In genomic region chr13:99303846-99304245, GRCm38 (mm10) we compare ENCODE assay signal across 10 mouse cellular contexts. TPM values are rescaled to one million over a fixed set of nuclear protein-coding genes. Genes with fewer than 3 reads are reported as not detected.
DNase-seq lines count a peak whose midpoint lies in the region; ATAC-seq and TF ChIP-seq lines count a peak whose summit lies in the region.
"Had no signal": no experiment of that assay in that cellular context is flagged by ENCODE, and none has a peak within 500 bp of the region (broad histone marks: within the 10 kb centered on the region; RNA-seq: fewer than 3 reads in every experiment).

No protein-coding gene starts in this region.

- TF ChIP-seq POLR2A in brain, embryonic 14.5 days (IDR thresholded peaks at IDR 0.05; ENCODE audit: borderline replicate concordance, extremely low read depth, insufficient read depth, insufficient read length, poor library complexity, severe bottlenecking) = no peak

- WGBS in hindbrain, postnatal 0 days = 38% methylated on average over 5 of the region's 5 CpGs
- WGBS in hindbrain, embryonic 12.5 days = 71% methylated on average over 5 of the region's 5 CpGs

- H3K27ac ChIP-seq in hindbrain, postnatal 0 days = no peak overlapping the region
- H3K27ac ChIP-seq in hindbrain, embryonic 12.5 days = no peak overlapping the region
- H3K27ac ChIP-seq: limb, embryonic 12.5 days had no signal

- no peak overlapping the region for H3K4me3 ChIP-seq in hindbrain, postnatal 0 days (ENCODE audit: low read length)
- H3K4me3 ChIP-seq in hindbrain, embryonic 12.5 days = no peak overlapping the region
- H3K4me3 ChIP-seq: erythroblast, embryonic 14.5 days; limb, embryonic 12.5 days had no signal

- no peaks in the 10 kb centered on the region for H3K9me3 ChIP-seq in hindbrain, postnatal 0 days (ENCODE audit: low read length)
- H3K9me3 ChIP-seq in hindbrain, embryonic 12.5 days (replicated peaks) = no peaks in the 10 kb centered on the region
- H3K9me3 ChIP-seq: limb, embryonic 12.5 days had no signal

- no peaks in the 10 kb centered on the region for H3K36me3 ChIP-seq in hindbrain, postnatal 0 days (ENCODE audit: insufficient read depth, low read length)
- H3K36me3 ChIP-seq in hindbrain, embryonic 12.5 days = no peaks in the 10 kb centered on the region
- H3K36me3 ChIP-seq: limb, embryonic 12.5 days had no signal

- ATAC-seq in hindbrain, postnatal 0 days = no peak
- ATAC-seq in hindbrain, embryonic 12.5 days (ENCODE audit: low FRiP score) = no peak
- no peak for ATAC-seq in megakaryocyte-erythroid progenitor cell, adult 5-6 weeks (replicated peaks; ENCODE audit: low FRiP score, low TSS enrichment, poor library complexity, severe bottlenecking)
- ATAC-seq: intestine, embryonic 16.5 days had no signal

- H3K27me3 ChIP-seq in hindbrain, postnatal 0 days (ENCODE audit: insufficient read depth, low read length) = no peaks in the 10 kb centered on the region
- H3K27me3 ChIP-seq in hindbrain, embryonic 12.5 days = no peaks in the 10 kb centered on the region
- H3K27me3 ChIP-seq: limb, embryonic 12.5 days had no signal

- H3K4me2 ChIP-seq in hindbrain, postnatal 0 days (ENCODE audit: low read depth, low read length) = no peak overlapping the region
- H3K4me2 ChIP-seq in hindbrain, embryonic 12.5 days (replicated peaks) = no peak overlapping the region
- H3K4me2 ChIP-seq: limb, embryonic 12.5 days had no signal

- DNase-seq in hindbrain, postnatal 0 days (ENCODE audit: low spot score) = peak; percentile 56
- DNase-seq in brain, embryonic 14.5 days (ENCODE audit: low read depth) = peak; percentile 62
- DNase-seq in frontal cortex, postnatal 36 days (ENCODE audit: low spot score in 2 of 2) = peak; percentile 40 to 83
- peak; percentile 70 for DNase-seq in right cerebral cortex, adult 18-20 months
- DNase-seq in Muller cell, postnatal 12 days (ENCODE audit: inconsistent ontology term) = no peak

- H3K4me1 ChIP-seq in hindbrain, postnatal 0 days (ENCODE audit: insufficient read depth, low read length) = 0 out of 2 replicates have a peak, but pooled peaks cover 7% of the 10 kb centered on the region
- no peaks in the 10 kb centered on the region for H3K4me1 ChIP-seq in hindbrain, embryonic 12.5 days

- no peak for TF ChIP-seq CTCF in hindbrain, postnatal 0 days (IDR thresholded peaks at IDR 0.05; ENCODE audit: low read depth)
- no peak for TF ChIP-seq CTCF in brain, embryonic 14.5 days (IDR thresholded peaks at IDR 0.05; ENCODE audit: borderline replicate concordance, extremely low read depth, insufficient read depth, insufficient read length)

- H3K9ac ChIP-seq in hindbrain, postnatal 0 days (replicated peaks; ENCODE audit: low read length) = no peak overlapping the region
- H3K9ac ChIP-seq in hindbrain, embryonic 12.5 days = no peak overlapping the region
- H3K9ac ChIP-seq: limb, embryonic 12.5 days had no signal

RNA-seq across cellular contexts. Expression of gene Ptcd2, which starts 40.7 kb away (rescaled TPM):
- 29.3 and 38.2 TPM in 2 replicates for total RNA-seq in hindbrain, postnatal 0 days (2014; rRNA removed)
- polyA plus RNA-seq in hindbrain, postnatal 0 days (2015; fragmentation: Nextera tagmentation; extraction: Ambion mirVana) = 51.2 and 52.8 TPM in 2 replicates
- 45.3 and 46.2 TPM in 2 replicates for polyA plus RNA-seq in hindbrain, embryonic 12.5 days (2016; fragmentation: Nextera tagmentation; extraction: Ambion mirVana)
- 26.8 and 28.6 TPM in 2 replicates for polyA plus RNA-seq in brain, embryonic 14.5 days (2012; rRNA removed)
- total RNA-seq in megakaryocyte-erythroid progenitor cell, adult 5-6 weeks (2014; fragmentation: Nextera tagmentation) = 52.6 and 57.6 TPM in 2 replicates
- total RNA-seq in megakaryocyte-erythroid progenitor cell, adult 5-6 weeks (2017) = 60.9 and 74.7 TPM in 2 replicates

RNA-seq across cellular contexts. Expression of gene Mrps27, which starts 40.7 kb away (rescaled TPM):
- total RNA-seq in hindbrain, postnatal 0 days (2014; rRNA removed) = 16.2 and 17.5 TPM in 2 replicates
- polyA plus RNA-seq in hindbrain, postnatal 0 days (2015; fragmentation: Nextera tagmentation; extraction: Ambion mirVana) = 41.3 and 41.7 TPM in 2 replicates
- 45.9 and 46.8 TPM in 2 replicates for polyA plus RNA-seq in hindbrain, embryonic 12.5 days (2016; fragmentation: Nextera tagmentation; extraction: Ambion mirVana)
- polyA plus RNA-seq in brain, embryonic 14.5 days (2012; rRNA removed) = 25.2 and 28.0 TPM in 2 replicates
- total RNA-seq in megakaryocyte-erythroid progenitor cell, adult 5-6 weeks (2014; fragmentation: Nextera tagmentation) = 33.3 and 42.7 TPM in 2 replicates
- total RNA-seq in megakaryocyte-erythroid progenitor cell, adult 5-6 weeks (2017) = 24.8 and 30.4 TPM in 2 replicates
